Mouse (Mus musculus): Measurements from ENCODE around the gene Kank4. TPM values are rescaled to one million over a fixed set of nuclear protein-coding genes. Genes with fewer than 3 reads are reported as not detected.

Gene Kank4
- polyA plus RNA-seq, 1 experiment from 2014 or later: 1.4 TPM

DNA sequence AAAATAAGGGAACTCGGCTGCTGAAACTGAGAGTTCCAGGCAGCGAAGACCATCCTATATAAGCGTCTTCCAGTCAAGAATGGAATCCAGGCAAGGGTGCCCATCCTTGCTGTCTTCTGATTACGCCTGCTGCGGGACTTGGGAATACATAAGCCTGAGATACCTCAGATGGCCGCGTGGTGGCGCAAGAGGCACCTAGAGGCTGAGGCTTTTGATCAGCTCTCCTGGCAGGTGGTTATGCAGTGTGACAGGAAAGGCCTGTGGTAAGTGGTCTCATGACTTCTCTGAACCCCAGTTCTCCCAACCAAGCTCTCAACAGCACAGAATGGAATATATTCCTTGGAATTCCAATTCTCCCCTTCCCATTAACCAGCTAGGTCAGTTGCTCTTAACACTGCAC, 94.9 kb downstream of the Kank4 start:
- Histone ChIP-seq H3K9me3 (ENCODE audit: control insufficient read depth, low read length) (no peaks in the 10 kb centered on the region), H3K27me3 (ENCODE audit: control insufficient read depth, insufficient read depth, low read length) (peaks cover 13% of the 10 kb centered on the region), H3K4me2 (replicated peaks; ENCODE audit: low read depth, low read length) (no peak overlapping the region), H3K4me1 (replicated peaks; ENCODE audit: control insufficient read depth, insufficient read depth, low read length) (peaks cover 6% of the 10 kb centered on the region; the same call in 1 of the 2 replicates), H3K27ac (ENCODE audit: low read depth, low read length) (no peak overlapping the region), H3K9ac (ENCODE audit: low read depth, low read length) (no peak overlapping the region), H3K4me3 (ENCODE audit: low read depth, low read length) (no peak overlapping the region), H3K36me3 (ENCODE audit: control insufficient read depth, insufficient read depth, low read length) (no peaks in the 10 kb centered on the region)
- peak; percentile 88 for DNase-seq (ENCODE audit: low spot score)
- 11% methylated on average over 8 of the region's 8 CpGs for WGBS
- ATAC-seq (ENCODE audit: low FRiP score): peak; percentile 56

GRCm38 (mm10) chr4:98718547-98718917, 98.8 kb downstream of the Kank4 start:
- Histone ChIP-seq H3K4me1 (replicated peaks; ENCODE audit: control insufficient read depth, insufficient read depth, low read length) (no peaks in the 10 kb centered on the region), H3K27ac (ENCODE audit: low read depth, low read length) (no peak overlapping the region), H3K27me3 (ENCODE audit: control insufficient read depth, insufficient read depth, low read length) (no peaks in the 10 kb centered on the region), H3K4me2 (replicated peaks; ENCODE audit: low read depth, low read length) (no peak overlapping the region), H3K9me3 (ENCODE audit: control insufficient read depth, low read length) (no peaks in the 10 kb centered on the region), H3K36me3 (ENCODE audit: control insufficient read depth, insufficient read depth, low read length) (no peaks in the 10 kb centered on the region), H3K4me3 (ENCODE audit: low read depth, low read length) (no peak overlapping the region), H3K9ac (ENCODE audit: low read depth, low read length) (no peak overlapping the region)
- ATAC-seq (ENCODE audit: low FRiP score): no peak
- DNase-seq (ENCODE audit: low spot score): no peak
- WGBS: 90% methylated on average over 10 of the region's 10 CpGs

- DNase-seq (ENCODE audit: low spot score): no peak
Observed at GRCm38 (mm10) chr4:98717735-98718546, 99.4 kb downstream of the Kank4 start.

GRCm38 (mm10) chr4:98710891-98711290, 106.4 kb downstream of the Kank4 start:
- Histone ChIP-seq H3K27ac (ENCODE audit: low read depth, low read length) (no peak overlapping the region), H3K4me1 (replicated peaks; ENCODE audit: control insufficient read depth, insufficient read depth, low read length) (no peaks in the 10 kb centered on the region), H3K4me2 (replicated peaks; ENCODE audit: low read depth, low read length) (no peak overlapping the region), H3K36me3 (ENCODE audit: control insufficient read depth, insufficient read depth, low read length) (no peaks in the 10 kb centered on the region), H3K4me3 (ENCODE audit: low read depth, low read length) (no peak overlapping the region), H3K27me3 (ENCODE audit: control insufficient read depth, insufficient read depth, low read length) (no peaks in the 10 kb centered on the region), H3K9me3 (ENCODE audit: control insufficient read depth, low read length) (no peaks in the 10 kb centered on the region), H3K9ac (ENCODE audit: low read depth, low read length) (no peak overlapping the region)
- WGBS: 93% methylated on average over 8 of the region's 8 CpGs
- no peak for ATAC-seq (ENCODE audit: low FRiP score)
- no peak for DNase-seq (ENCODE audit: low spot score)

More at GRCm38 (mm10) chr4:98717735-98718546, 99.4 kb downstream of the Kank4 start:
- Histone ChIP-seq H3K4me3 (ENCODE audit: low read depth, low read length) (no peak overlapping the region), H3K27ac (ENCODE audit: low read depth, low read length) (no peak overlapping the region), H3K9me3 (ENCODE audit: control insufficient read depth, low read length) (no peaks in the 10 kb centered on the region), H3K4me2 (replicated peaks; ENCODE audit: low read depth, low read length) (no peak overlapping the region), H3K27me3 (ENCODE audit: control insufficient read depth, insufficient read depth, low read length) (no peaks in the 10 kb centered on the region), H3K36me3 (ENCODE audit: control insufficient read depth, insufficient read depth, low read length) (no peaks in the 10 kb centered on the region), H3K9ac (ENCODE audit: low read depth, low read length) (no peak overlapping the region), H3K4me1 (replicated peaks; ENCODE audit: control insufficient read depth, insufficient read depth, low read length) (no peaks in the 10 kb centered on the region)
- 91% methylated on average over 17 of the region's 17 CpGs for WGBS
- ATAC-seq (ENCODE audit: low FRiP score): no peak

Other genes starting within 250 kb of the Kank4 start
- gene L1td1, start 90.8 kb downstream of the Kank4 start, polyA plus RNA-seq (2014; fragmentation: Nextera tagmentation; extraction: Ambion mirVana): 0.68 TPM in 1 of 2 replicates, not detected in the other
- gene I0C0044D17Rik, start 6.3 kb upstream of the Kank4 start, polyA plus RNA-seq (2014; fragmentation: Nextera tagmentation; extraction: Ambion mirVana): not detected in 2 replicates
- 112 and 115 TPM in 2 replicates for gene Usp1, start 106.3 kb upstream of the Kank4 start, polyA plus RNA-seq (2014; fragmentation: Nextera tagmentation; extraction: Ambion mirVana)
- 1.0 and 1.5 TPM in 2 replicates for gene Angptl3, start 213.4 kb upstream of the Kank4 start, polyA plus RNA-seq (2014; fragmentation: Nextera tagmentation; extraction: Ambion mirVana)

All from hindbrain, embryonic 11.5 days (tissue).